Mouse (Mus musculus): Measurements from ENCODE around the gene Slc17a7.
"Not testable (repeated sequence)": the region's sequence is repeated elsewhere in the genome, so short reads cannot be mapped to it uniquely, and the experiment has no call there.

The Slc17a7 gene

DNA sequence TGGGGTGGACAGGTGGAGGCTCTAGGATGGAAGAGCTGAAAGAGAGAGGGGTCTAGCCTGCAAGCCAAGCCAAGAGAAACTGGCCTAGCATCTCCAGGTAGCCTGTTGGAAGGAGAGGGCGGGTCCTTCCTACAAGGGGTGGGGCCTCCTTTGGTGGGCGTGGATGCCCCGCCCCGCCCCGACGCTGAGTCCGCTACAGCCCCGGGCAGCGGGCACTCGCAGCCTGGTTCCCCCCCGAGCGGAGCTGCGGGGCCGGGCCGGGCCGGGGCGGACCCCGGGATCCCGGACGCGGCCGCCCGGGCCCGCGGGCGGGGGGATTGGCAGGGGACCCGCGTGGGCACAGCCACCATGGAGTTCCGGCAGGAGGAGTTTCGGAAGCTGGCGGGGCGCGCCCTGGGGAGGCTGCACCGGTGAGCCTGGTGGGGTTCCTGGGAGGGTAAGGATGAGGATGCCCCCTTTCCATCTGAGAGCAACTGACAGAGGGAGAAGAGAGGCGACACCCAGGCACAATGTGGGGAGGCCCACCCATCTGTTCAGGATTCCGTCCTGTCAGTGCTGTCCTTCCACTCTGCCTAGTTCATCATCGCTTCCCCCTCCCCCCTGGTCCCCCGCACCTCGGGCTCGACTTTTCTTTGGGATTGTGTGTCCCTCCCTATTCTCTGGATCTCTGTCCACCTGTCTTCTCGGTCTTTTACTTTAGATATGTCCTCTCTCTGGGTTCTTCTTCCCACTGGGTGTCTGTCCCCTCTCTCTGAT, at the start of gene Slc17a7:
Gene Slc17a7, plus strand, starts transcription at position 215 of the 756 bp plus-strand sequence.
- no peak for DNase-seq (ENCODE audit: low read depth, low spot score)

DNA sequence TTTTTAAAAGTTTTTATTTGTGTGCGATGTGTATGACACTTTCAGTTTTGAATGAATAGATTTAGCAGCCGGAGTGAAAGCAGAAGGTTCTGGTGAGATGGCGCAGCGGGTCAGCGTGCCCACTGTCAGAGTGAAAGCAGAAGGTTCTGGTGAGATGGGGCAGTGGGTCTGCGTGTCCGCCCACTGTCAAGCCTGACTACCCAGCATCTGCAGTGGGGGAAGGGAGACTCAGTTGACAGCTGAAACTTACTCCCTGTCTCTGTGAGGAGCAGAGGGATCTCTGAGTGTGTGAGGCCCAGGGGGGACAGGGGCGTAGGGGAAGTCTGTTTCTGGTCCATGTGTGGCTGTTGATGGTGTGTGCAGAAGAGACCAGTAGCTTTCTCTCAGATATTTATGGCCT, 46.2 kb upstream of the Slc17a7 start:
- DNase-seq (ENCODE audit: low read depth, low spot score): no peak

DNA sequence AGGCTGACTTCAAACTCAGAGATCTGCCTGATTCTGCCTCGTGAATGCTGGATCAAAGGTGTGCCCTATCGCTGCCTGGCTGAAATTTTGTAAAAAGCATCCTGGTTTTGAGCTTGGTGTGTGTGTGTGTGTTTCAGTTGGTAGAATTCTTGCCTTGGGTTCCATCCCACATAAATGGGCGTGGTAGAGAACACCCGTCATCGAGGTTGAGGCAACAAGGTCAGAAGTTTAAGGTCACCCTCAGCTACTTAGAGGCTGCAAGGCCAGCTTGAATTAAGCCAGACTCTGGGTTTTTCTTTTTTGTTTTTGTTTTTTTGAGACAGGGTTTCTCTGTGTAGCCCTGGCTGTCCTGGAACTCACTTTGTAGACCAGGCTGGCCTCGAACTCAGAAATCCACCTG, 45.4 kb upstream of the Slc17a7 start:
- no peak for DNase-seq (ENCODE audit: low read depth, low spot score)

DNA sequence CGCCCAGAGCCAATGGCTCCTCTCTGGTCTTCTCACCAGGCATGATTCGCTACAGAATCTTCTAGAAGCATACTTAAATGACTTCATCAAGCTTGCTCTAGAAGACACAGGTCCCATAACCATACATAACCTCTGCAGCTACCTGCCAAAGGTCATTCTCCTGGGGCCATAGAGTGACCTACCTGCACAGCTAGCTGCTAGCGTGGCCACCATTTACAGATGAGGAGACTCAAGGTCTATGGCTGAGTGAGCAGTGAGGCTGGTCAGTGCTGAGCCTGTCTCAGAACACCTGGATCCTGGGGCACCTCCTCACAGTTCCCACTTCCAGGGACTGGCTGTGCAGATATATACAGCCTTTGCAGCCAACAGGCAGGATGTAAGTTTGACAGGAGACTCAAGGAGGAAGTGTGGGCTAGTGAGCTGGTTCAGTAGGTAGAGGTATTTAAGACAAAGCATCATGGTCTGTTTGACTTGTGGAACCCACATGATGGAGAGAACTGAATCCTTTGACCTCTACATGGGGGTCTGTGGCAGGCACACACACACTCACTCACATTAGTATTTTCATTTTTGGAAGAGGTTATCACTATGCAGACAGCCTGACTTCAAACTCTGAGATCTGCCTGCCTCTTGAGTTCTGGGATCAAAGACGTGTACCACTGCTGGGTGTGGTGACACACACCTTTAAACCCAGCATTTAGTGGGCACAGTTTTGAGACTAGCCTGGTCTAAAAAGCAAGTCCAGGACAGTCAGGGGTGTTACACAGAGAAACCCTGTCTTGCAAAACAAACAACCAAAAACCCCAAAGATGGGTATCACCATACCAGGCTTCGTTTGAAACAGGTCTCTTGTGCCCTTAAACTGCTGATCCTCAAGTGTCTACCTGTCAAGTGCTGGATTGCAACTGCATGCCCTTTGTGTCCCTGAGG, 43.7 kb upstream of the Slc17a7 start:
- no peak for DNase-seq (ENCODE audit: low read depth, low spot score)

GRCm38 (mm10) chr7:45121404-45121803, 42.3 kb upstream of the Slc17a7 start:
- no peak for DNase-seq (ENCODE audit: low read depth, low spot score)

DNA sequence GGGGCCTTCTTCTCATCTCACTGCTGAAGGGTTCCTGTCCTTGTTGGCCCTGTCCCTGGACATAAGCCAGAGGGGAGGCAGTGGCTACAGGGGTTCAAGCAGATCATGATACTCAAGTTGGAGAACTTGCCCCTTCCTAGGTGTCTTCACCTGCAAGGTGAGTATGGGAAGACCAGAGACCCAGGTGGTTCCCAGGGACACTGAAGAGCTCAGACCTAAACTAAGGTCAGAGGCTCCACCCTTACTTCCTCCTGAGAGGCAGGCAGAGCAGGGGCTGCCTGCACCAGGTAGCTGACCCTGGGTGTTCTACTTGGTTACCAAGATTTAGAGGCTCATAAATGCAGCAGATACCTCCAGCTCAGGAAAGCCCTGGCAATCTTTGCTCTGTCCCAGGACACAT, 41.8 kb upstream of the Slc17a7 start:
- no peak for DNase-seq (ENCODE audit: low read depth, low spot score)

DNA sequence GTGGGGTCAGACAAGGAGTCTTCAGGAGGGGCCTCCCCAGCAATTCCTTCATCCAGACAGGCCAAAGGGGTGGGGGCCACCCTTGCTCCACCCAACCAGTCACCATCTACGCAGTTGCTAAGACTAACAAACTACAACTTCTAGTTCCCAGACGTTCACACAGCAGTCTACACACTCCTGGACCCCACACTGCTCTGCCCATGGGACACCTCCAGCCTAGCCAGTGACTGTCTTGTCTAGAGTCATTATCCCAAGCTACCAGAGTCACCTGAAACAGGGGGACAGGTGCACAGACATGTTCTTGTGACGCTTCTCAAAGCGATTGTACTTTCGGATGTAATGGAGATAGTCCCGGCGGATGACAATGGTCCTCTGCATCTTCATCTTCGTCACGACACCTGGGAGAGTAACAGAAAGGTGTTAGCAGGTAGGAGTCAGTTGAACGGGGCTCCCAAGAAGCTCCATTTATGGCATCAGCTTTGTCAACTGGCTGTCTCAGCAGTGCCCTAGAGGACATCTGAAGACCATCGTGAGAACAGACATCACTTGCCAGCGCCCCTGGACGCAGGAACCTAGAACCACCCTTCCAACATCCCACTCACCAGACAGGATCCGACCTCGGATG, 41.1 kb upstream of the Slc17a7 start:
- DNase-seq (ENCODE audit: low read depth, low spot score): no peak

- DNase-seq (ENCODE audit: low read depth, low spot score): no peak
Observed at GRCm38 (mm10) chr7:45123186-45123570, 40.6 kb upstream of the Slc17a7 start.

DNA sequence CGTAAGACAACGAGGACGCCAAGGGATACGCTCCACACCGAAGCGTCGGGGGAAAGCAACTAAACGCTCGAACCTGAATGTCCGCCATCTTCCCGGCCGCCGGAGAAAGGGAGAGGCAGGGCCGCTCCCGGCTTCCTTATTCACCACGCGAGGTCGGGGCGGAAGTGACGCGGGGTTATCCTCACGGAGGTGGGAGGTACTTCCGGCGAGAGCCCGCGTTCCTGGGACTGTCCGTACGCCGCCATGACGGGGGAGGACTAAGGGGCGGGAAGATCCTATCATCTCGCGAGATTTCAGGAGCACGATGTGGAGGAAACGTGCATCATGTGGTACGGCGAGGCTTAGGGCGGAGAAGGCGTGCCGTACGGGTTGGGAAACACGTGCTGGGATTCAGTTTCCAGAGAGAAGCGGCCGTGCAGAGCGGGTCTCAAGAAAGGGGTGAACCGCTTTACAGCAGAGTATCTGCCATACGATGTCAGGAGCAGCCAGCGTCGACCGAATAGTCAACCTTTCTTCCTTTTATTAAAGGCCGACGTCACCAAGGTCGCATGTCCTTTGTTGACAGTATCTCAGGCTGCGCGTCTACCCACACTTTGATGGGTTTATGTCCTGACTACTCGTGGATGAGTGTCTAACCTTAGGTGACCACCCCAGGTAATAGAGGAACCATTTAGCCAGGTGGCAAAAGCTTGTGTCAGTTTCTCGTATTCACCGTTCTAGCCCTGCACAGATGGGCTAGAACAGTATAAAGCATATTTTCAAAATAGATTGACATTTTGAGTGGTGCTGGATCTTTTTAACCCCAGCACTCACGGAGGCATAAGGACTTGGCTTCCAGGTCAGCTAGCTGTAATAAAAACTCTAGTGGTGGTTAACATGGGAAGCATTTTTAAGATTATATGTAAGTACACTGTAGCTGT, 39.3 kb upstream of the Slc17a7 start, which contains the start of gene Rps11:
Gene Rps11, minus strand, starts transcription at position 216 of the 920 bp plus-strand sequence.
- DNase-seq (ENCODE audit: low read depth, low spot score): peak; percentile 99

- no peak for DNase-seq (ENCODE audit: low read depth, low spot score)
Observed at GRCm38 (mm10) chr7:45125144-45125600, 38.6 kb upstream of the Slc17a7 start.

DNA sequence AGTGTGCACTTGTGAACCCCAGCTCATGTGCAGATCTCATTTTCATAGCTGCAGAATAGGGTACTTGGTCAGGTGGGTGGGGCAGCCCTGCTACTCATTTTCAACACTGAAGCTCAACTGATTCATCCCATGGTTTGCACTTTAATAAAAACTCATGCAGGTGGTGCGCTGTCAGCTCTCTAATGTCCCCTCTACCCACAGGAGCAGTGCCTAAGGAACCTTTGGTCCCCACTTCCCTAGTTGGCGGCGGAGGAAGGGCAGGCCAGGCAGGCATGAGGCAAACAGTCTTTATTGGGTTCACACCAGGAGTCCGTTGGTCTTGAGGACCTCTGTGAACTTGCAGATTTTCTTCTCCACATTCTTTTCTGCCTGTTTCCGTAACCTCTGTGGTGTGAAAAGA, 38.1 kb upstream of the Slc17a7 start:
- DNase-seq (ENCODE audit: low read depth, low spot score): not testable (repeated sequence)

- DNase-seq (ENCODE audit: low read depth, low spot score): no peak
Observed at GRCm38 (mm10) chr7:45126147-45126843, 37.5 kb upstream of the Slc17a7 start.

DNA sequence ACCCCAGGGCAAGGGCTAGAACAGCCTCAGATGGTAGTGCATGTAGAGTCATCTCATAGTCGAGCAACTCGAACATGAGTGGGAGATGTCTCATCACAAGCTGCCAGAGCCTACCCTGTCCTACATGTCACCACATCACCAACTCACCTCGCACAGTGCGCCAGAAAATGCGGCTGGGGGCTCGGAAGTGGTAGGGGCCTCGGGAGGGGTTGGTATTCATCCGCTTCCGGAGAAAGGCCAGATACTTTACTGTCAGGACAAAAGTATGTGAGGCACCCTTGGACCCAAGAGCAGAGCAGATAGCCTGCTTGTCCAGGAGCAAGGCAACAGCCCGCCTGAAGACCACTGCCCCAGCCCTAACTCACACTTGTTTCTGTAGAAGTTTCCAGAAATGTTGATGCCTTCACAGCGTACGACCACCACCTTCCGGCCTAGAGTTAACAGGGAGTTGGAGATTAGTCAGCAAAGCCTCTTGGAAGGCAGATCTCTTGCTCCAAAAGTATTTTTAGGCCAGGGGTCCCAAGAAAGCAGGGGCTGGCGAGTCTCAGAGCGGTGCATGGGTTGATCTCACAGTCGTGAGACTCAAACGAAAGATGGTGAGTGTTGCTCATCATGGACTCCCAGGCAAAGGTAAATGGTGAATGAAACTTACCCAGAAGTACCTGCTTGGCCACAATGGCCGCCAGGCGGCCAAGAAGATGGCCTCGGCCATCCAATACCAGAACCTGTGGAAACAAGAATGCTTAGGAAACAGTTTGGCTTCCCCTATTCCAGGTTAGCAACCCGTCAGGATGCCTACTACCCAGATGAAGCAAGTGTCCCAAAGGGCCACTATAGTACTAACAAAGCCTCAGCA, 36.7 kb upstream of the Slc17a7 start:
- no peak for DNase-seq (ENCODE audit: low read depth, low spot score)

DNA sequence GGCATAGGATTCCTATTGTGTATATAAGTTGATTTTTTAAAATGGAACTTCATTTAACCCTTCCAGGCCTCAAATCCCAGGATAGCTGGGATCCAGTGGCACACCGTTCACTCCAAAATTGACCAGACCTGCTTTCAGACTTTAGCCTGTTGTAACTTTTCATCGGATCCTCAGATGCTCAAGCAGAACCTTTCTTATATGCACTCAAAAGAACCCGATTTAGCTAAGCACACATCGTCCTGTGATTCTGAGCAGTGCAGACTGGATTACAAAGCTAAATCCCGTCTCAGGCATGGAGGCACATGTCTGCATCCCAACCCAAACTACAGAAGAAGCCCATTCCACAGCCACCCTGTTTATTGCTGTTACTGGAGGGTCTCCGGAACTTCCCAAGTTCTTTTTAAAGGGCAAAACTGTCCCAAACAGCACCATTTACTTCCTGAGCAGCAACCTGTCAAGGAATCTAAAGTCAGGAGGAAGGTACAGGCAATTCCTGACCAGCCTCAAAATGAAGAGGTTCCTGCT, 36.0 kb upstream of the Slc17a7 start:
- no peak for DNase-seq (ENCODE audit: low read depth, low spot score)

GRCm38 (mm10) chr7:45128624-45129246, 35.0 kb upstream of the Slc17a7 start, which contains the start of gene Rpl13a:
TSS of gene Rpl13a (minus strand) at chr7:45128761.
- peak; percentile 99 for DNase-seq (ENCODE audit: low read depth, low spot score)

- no peak for DNase-seq (ENCODE audit: low read depth, low spot score)
Observed at GRCm38 (mm10) chr7:45129318-45129717, 34.4 kb upstream of the Slc17a7 start.

DNA sequence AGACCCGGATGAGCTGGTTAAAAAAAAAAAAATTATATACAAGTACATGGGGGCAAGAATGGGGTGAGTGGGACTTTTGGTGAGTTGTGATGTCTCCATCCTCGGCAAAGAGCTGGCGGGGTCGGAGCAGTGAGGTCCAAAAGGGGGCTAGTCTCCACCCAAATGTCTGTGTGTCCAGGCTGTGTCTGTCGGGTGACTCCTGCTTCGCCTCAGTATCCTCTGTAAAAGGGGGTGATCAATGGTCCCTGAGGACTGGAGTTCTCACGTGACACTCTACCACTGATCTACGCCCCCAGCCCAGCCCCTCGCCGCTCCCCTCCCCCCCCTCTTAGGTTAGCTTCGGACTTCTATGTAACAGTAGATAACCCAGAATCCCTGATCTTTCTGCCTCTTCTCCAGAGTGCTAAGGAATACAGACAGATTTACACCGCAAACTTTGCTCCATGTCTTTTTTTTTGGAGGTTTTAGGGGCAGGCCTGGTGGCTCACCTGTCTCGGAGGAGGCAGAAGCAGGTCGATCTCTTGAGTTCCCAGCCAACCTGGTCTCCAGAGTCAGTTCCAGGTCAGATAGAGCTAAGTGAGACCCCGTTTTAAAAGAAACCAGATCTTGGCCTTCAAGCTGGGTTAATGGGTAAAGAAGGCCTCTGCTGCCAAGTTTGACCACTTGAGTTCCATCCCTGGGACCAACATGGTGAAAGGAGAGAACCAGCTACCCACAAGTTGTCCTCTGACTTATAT, 33.8 kb upstream of the Slc17a7 start:
- DNase-seq (ENCODE audit: low read depth, low spot score): no peak

GRCm38 (mm10) chr7:45131850-45132249, 31.9 kb upstream of the Slc17a7 start:
- no peak for DNase-seq (ENCODE audit: low read depth, low spot score)

Measured in c-Kit-negative CD71-positive TER-119-positive erythroid progenitor cells, embryonic 14.5 days (primary cell).